Mouse (Mus musculus) spleen, adult 18-20 months (tissue): ENCODE measurements at regions not wholly inside any gene's neighbourhood (a gene's known extent, or its start where the extent isn't known, plus 50 kb on each side); places are given as distances from the start of the nearest gene placed in this dataset.
A peak's percentile ranks its signal among the peaks of the same experiment; 100 is the strongest.

Source experiments
- DNase-seq, 2 experiments: peaks; one replicate each; pipeline ENCODE4 v3.0.0; 2022; ENCODE audit warnings: mixed read lengths in 2 of 2

GRCm38 (mm10) chr5:52309317-52310060 lies 54.1 kb upstream of the Sod3 start:
- DNase-seq = no peak

- no peak for DNase-seq
These were observed 67.3 kb upstream of the Sod3 start for GRCm38 (mm10) chr5:52296303-52296702.

GRCm38 (mm10) chr5:52294466-52294865 lies 69.1 kb upstream of the Sod3 start:
- no peak for DNase-seq

- no peak for DNase-seq
These were observed 75.3 kb upstream of the Sod3 start for GRCm38 (mm10) chr5:52288319-52288718.

GRCm38 (mm10) chr5:52280871-52281270 lies 82.7 kb upstream of the Sod3 start:
- DNase-seq = no peak

- DNase-seq = no peak
These were observed 85.5 kb upstream of the Sod3 start for GRCm38 (mm10) chr5:52278111-52278510.

- no peak for DNase-seq
These were observed 72.9 kb upstream of the Dhx15 start for GRCm38 (mm10) chr5:52263214-52263613.

- DNase-seq = no peak
These were observed 67.8 kb upstream of the Dhx15 start for GRCm38 (mm10) chr5:52258075-52258474.

GRCm38 (mm10) chr5:52254602-52255071 lies 64.3 kb upstream of the Dhx15 start:
- no peak for DNase-seq

- no peak for DNase-seq
These were observed 59.5 kb upstream of the Dhx15 start for GRCm38 (mm10) chr5:52249804-52250203.

GRCm38 (mm10) chr5:52243931-52244330 lies 53.6 kb upstream of the Dhx15 start:
- DNase-seq = no peak

GRCm38 (mm10) chr5:52242414-52242813 lies 52.1 kb upstream of the Dhx15 start:
- DNase-seq = no peak

- peak in 1 of 2 experiments; percentile 22 for DNase-seq
These were observed 50.2 kb upstream of the Dhx15 start for GRCm38 (mm10) chr5:52240540-52240939.
